Mouse (Mus musculus) forebrain, embryonic 15.5 days (tissue): ENCODE data around the gene 2300009A05Rik. TPM values are rescaled to one million over a fixed set of nuclear protein-coding genes. Genes with fewer than 3 reads are reported as not detected.

ENCODE experiments used
- polyA plus RNA-seq: library from polyadenylated mRNA; unstranded; fragments of >200 nt; fragmentation: Nextera tagmentation; extraction: Ambion mirVana; gene quantifications from 2 replicates; pipeline ENCODE4 v1.2.1, GENCODE M21; 2015

2300009A05Rik gene
- polyA plus RNA-seq, 1 experiment from 2014 or later = 69.8 TPM

Other genes starting within 250 kb of the 2300009A05Rik start
- gene Map2k5, start 21.3 kb downstream of the 2300009A05Rik start, polyA plus RNA-seq = 38.0 and 39.8 TPM in 2 replicates
- 0.13 and 0.15 TPM in 2 replicates for gene Iqch, start 203.2 kb upstream of the 2300009A05Rik start, polyA plus RNA-seq
- gene Aagab, start 203.4 kb upstream of the 2300009A05Rik start, polyA plus RNA-seq = 52.3 and 56.6 TPM in 2 replicates